Mouse (Mus musculus) WW6 (cell line): Measurements from ENCODE around the gene Gm4858.
"Not testable (repeated sequence)": the region's sequence is repeated elsewhere in the genome, so short reads cannot be mapped to it uniquely, and the experiment has no call there.

Experiments used
- DNase-seq: peaks from one replicate; pipeline ENCODE4 v3.0.0-alpha.2; 2013; ENCODE audit warnings: low read depth, low spot score

The Gm4858 gene

GRCm38 (mm10) chr3:93068523-93068922 lies at the start of gene Gm4858:
Gene Gm4858, plus strand, starts transcription at chr3:93068823.
- DNase-seq, result not testable (repeated sequence)

GRCm38 (mm10) chr3:93018960-93019359 lies 49.7 kb upstream of the Gm4858 start, which contains the start of gene Lce1m:
Gene Lce1m, minus strand, starts transcription at chr3:93019060.
- no peak for DNase-seq

GRCm38 (mm10) chr3:93021171-93021570 lies 47.5 kb upstream of the Gm4858 start:
- no peak for DNase-seq

GRCm38 (mm10) chr3:93023411-93024184 lies 45.0 kb upstream of the Gm4858 start:
- DNase-seq, result no peak

- no peak for DNase-seq
Observed at GRCm38 (mm10) chr3:93025486-93025885, 43.1 kb upstream of the Gm4858 start.

GRCm38 (mm10) chr3:93031450-93031849 lies 37.2 kb upstream of the Gm4858 start:
- DNase-seq, result peak; percentile 39

- DNase-seq, result no peak
Observed at GRCm38 (mm10) chr3:93050182-93050581, 18.4 kb upstream of the Gm4858 start.

GRCm38 (mm10) chr3:93052826-93053474 lies 15.7 kb upstream of the Gm4858 start:
- DNase-seq, result peak; percentile 11

GRCm38 (mm10) chr3:93086631-93087030 lies 18.0 kb downstream of the Gm4858 start:
- no peak for DNase-seq

GRCm38 (mm10) chr3:93093581-93093980 lies 25.0 kb downstream of the Gm4858 start:
- not testable (repeated sequence) for DNase-seq

- DNase-seq, result no peak
Observed at GRCm38 (mm10) chr3:93096447-93096846, 27.8 kb downstream of the Gm4858 start.

- no peak for DNase-seq
Observed at GRCm38 (mm10) chr3:93111668-93112067, 43.0 kb downstream of the Gm4858 start.

- DNase-seq, result no peak
Observed at GRCm38 (mm10) chr3:93114481-93114880, 45.9 kb downstream of the Gm4858 start.

GRCm38 (mm10) chr3:93119101-93119500 lies 50.5 kb downstream of the Gm4858 start:
- DNase-seq, result no peak
